Mouse (Mus musculus) liver (tissue): ENCODE data around the gene Cnbp.

Experiments used
- DNase-seq: peaks from one replicate; pipeline ENCODE4 v3.0.0-alpha.2; 2020; ENCODE audit warnings: mixed read lengths

Gene Cnbp

DNA sequence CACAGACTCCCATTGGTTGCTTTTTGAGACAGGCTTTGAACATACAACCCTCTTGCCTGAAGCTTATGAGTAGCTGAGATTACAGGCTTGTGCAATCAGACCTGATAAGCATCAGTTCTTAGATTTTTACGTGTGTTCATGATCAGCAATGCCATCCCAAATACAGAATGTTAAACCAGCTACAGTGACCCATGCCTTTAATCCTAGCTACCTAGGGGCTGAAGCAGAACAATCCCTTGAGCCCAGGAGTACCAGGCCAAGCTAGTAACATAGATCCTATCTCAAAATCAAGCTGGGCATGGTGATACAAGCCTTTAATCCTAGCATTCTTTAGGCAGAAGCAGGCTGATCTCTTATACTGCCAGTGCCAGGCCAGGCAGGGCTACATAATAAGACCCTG lies 46.9 kb downstream of the Cnbp start:
- DNase-seq: no peak

DNA sequence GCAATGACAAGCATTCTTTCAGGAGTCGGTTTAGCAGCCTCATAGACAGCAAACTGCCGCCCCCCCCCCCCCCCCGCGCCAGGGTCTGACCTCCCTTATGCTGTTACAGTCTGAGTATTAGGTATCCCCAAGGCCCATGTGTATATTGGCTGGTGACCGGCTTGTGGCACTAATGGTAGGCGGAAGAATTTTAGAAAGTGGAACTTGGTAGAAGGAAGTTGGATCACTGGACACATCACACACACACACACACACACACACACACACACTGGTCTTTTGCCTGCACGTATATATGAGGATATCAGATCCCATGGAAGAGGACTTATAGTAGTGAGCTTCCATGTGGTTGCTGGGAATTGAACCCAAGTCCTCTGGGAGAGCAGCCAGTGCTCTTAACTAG lies 48.4 kb downstream of the Cnbp start:
- no peak for DNase-seq

DNA sequence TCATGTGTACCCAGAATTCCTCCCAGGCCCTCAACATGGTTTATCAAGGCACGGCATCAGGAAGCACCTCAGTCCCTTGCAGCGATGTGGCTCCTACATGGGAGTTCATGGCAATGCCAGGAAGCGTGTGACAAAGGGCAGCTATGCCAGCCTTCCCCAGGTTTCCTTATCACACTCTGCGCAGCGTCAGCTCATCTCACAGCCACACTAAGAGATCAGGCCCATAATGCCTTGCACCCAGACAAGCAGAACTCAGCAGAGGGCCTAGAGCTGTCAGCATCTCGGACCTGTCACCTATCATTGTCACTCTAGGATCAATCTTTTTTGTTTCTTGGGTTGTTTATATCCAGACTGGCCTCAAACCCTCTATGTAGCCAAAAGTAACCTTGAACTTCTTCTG lies 51.3 kb downstream of the Cnbp start:
- peak; percentile 54 for DNase-seq

DNA sequence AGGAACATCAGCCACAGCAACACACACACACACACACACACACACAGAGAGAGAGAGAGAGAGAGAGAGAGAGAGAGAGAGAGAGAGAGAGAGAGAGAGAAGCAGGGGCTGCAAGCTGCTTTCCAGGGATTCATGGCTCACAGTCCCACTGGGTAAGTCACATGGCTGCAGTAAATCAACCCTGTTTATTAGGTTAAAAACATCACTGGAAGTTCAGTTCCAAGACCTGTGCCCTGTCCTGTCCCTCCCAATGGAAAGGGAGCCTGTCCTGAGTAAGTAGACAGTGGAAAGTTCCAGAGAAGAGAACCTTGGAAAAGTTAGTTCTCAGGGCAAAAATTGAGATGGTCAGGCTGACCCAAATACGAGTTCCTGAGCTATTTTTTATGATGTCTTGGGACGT lies 53.6 kb downstream of the Cnbp start:
- no peak for DNase-seq

DNA sequence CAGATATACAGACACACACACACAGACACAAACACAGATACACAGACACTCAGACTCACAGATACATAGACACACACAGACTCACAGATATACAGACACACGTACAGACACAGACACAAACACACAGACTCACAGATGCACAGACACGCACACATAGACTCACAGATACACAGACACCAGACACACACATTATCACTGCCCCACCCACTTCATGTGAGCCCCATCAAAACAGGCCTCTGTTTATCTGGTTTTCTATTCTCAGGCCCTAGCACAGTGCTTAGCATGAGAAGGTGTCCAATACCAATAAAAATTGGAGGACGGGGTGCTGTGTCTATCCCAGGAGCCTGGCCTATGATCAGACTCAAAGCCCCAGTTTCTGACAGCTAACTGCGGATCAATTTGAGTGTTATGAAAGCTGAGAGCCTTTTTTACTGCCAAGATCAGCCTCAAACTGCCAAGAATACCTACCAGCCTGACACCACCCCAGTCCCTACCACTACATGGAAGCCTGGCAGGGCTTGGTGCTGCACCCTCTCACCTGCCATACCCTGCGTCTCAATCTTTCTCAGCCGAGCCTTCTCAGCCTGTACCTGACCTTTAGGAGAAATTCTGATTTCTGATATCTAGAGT lies 54.5 kb downstream of the Cnbp start:
- DNase-seq: peak; percentile 64

DNA sequence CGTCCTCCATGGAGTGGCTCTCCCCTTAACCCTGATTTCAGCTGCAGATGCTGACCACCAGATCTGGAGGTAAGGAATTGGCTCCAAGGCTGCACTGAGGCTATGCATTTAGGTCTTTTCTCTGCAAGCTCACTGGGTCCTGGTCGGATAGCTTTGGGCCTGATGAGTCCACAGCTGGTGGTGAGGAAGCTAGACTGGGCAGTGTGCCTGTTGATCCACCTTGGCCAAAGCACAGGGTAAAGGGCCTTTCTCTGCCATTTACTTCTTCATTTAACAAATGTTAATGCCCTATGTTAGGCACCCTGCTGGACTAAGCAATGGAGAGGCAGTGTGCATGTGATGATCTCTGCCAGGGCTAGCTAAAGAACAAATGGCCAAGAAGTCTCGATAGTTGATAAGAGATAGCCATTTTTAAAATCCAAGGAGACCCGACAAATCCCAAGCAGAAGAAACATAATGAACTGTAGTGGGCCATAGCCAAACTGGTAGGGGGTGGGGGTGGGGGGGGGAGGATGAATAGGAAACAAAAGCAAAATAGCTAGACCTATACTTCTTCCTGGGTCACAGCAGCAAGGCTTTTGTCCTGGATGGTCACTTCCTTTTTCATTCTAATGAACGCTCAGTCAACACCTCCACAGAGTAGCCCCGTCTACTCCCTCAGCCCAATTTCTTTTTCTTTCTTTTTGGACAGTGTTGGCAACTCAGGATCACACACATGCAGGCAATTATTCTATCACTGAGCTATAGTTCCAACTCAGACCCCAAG lies 55.3 kb downstream of the Cnbp start:
- DNase-seq: no peak

DNA sequence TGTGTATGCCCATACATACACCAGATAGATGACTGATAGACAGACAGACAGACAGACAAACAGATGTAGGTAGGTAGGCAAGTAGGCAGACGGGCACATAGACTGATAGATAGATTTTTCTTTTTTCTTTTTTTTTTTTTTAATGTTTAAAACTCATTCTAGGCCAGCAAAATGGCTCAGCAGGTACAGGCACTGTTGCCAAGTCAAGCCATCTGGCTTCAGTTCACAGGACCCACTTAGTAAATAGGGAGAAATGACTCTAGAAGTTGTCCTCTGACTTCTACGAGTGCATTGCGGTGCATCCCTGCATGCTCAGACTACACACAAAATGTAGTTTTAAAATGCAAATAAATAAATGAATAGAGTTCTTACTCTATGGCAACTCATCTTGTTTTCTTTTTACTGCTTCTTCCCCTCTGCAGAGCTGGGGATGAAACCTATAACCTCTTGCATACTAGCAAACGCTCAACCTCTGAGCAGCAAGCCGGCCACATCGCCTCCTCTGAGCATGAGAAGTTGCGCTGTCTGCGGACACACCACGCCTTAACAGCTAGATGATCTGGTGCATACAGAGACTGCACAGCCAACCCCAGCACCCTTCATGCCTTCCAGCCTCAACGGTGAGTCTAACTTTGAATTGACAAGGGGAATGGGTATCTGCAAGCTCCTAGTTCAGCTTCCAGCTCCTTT lies 56.9 kb downstream of the Cnbp start:
- no peak for DNase-seq
